Mouse (Mus musculus) hindbrain, embryonic 15.5 days (tissue): ENCODE measurements at regions not wholly inside any gene's neighbourhood (a gene's known extent, or its start where the extent isn't known, plus 50 kb on each side); places are given as distances from the start of the nearest gene placed in this dataset.

Experiments used
- ATAC-seq: fragments of 200-750 bp; cut with Nextera tagmentation; 2 replicates; pipeline ENCODE4 v1.8.0; 2017; ENCODE audit warnings: low read depth, moderate number of reproducible peaks, moderate TSS enrichment; ENCODE audit not compliant: low FRiP score
- H3K27ac ChIP-seq: fragments of 300-500 bp; sonication (generic); replicated peaks from 2 replicates; pipeline ENCODE4 v1.5.1; 2015; ENCODE audit warnings: mild to moderate bottlenecking, inconsistent platforms
- H3K27me3 ChIP-seq: fragments of 300-500 bp; sonication (generic); 2 replicates; pipeline ENCODE4 v1.6.1; 2015; ENCODE audit warnings: control low read depth, inconsistent platforms
- H3K36me3 ChIP-seq: fragments of 300-500 bp; sonication (generic); 2 replicates; pipeline ENCODE4 v1.6.1; 2015; ENCODE audit warnings: control low read depth, inconsistent platforms
- H3K4me1 ChIP-seq: fragments of 300-500 bp; sonication (generic); replicated peaks from 2 replicates; pipeline ENCODE4 v1.6.1; 2015; ENCODE audit warnings: control low read depth, inconsistent platforms
- H3K4me2 ChIP-seq: fragments of 300-500 bp; sonication (generic); 2 replicates; pipeline ENCODE4 v1.6.1; 2015; ENCODE audit warnings: moderate library complexity, mild to moderate bottlenecking, inconsistent platforms
- H3K4me3 ChIP-seq: fragments of 300-500 bp; sonication (generic); 2 replicates; pipeline ENCODE4 v1.5.1; 2015; ENCODE audit warnings: mild to moderate bottlenecking, inconsistent platforms
- H3K9ac ChIP-seq: fragments of 300-500 bp; sonication (generic); 2 replicates; pipeline ENCODE4 v1.6.1; 2015; ENCODE audit warnings: inconsistent platforms
- H3K9me3 ChIP-seq: fragments of 300-500 bp; sonication (generic); 2 replicates; pipeline ENCODE4 v1.6.1; 2016; ENCODE audit warnings: control low read depth, inconsistent platforms
- WGBS: fragments of 180-500 bp; shearing (Covaris S2); methylation state at CpG from one replicate; pipeline ENCODE4 v1.1.7; 2015; 5-methylcytosine and 5-hydroxymethylcytosine counted together

DNA sequence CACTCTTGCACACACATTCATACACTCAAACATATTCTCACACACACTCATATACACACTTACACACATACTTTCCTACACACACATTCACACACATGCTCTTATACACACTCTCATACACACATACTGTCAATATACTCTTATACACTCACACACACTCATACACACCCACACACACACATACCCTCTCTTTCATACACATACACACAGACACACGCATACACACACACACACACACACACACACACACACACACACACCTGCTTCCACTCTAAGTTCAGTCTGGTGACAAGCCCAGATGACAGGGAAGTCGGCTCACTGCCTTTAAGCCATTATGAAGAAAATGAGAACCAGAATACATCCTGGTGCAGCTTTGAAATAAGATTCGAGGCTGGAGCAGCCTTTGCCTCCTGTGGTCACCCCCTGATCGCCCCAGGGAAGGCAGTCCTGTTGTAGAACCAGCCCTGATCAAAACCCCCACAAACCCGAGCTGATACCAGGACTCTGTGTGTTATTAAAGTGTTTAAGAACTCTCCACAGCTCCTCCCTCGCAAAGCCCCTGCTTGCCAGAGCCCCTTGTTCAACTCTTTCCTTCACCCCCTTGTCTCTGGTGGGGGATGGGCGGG, 230.3 kb downstream of the Tle3 start:
- H3K9ac ChIP-seq = no peak overlapping the region
- no peak overlapping the region for H3K4me2 ChIP-seq
- no peaks in the 10 kb centered on the region for H3K27me3 ChIP-seq
- peaks cover 13% of the 10 kb centered on the region for H3K4me1 ChIP-seq
- no peak for ATAC-seq
- H3K27ac ChIP-seq = no peak overlapping the region
- no peaks in the 10 kb centered on the region for H3K36me3 ChIP-seq
- no peak overlapping the region for H3K4me3 ChIP-seq
- 48% methylated on average over 7 of the region's 7 CpGs for WGBS
- H3K9me3 ChIP-seq = no peaks in the 10 kb centered on the region

DNA sequence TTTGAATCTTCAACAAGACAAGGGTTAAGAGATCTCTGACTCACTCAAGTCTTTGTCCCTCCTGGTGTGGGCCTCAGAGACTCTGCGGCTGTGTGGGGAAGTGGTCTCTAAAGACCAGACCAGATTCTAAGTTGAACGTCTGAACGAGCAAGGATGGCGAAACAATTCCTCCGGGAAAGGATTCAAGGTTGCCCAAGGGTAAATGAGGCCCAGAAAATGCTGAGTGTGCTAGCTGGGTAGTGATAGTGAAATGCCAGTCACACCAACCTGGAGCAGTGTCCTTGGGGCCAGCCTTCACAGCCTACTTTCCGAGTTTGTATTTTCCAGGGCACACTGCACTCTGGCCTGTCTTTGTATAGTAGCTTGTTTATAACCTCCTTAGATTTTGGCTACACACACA, 229.7 kb downstream of the Tle3 start:
- no peaks in the 10 kb centered on the region for H3K36me3 ChIP-seq
- no peak for ATAC-seq
- H3K27ac ChIP-seq = no peak overlapping the region
- H3K4me3 ChIP-seq = no peak overlapping the region
- 62% methylated on average over 6 of the region's 6 CpGs for WGBS
- H3K4me1 ChIP-seq = peaks cover 17% of the 10 kb centered on the region
- H3K27me3 ChIP-seq = no peaks in the 10 kb centered on the region
- no peaks in the 10 kb centered on the region for H3K9me3 ChIP-seq
- H3K4me2 ChIP-seq = no peak overlapping the region
- H3K9ac ChIP-seq = no peak overlapping the region

GRCm38 (mm10) chr9:61597287-61597686, 225.1 kb downstream of the Tle3 start:
- 33% methylated on average over 7 of the region's 7 CpGs for WGBS
- H3K36me3 ChIP-seq = no peaks in the 10 kb centered on the region
- no peaks in the 10 kb centered on the region for H3K9me3 ChIP-seq
- no peak overlapping the region for H3K9ac ChIP-seq
- H3K4me2 ChIP-seq = no peak overlapping the region
- no peak overlapping the region for H3K27ac ChIP-seq
- no peak for ATAC-seq
- H3K4me1 ChIP-seq = peaks cover 12% of the 10 kb centered on the region; the same call in 1 of the 2 replicates
- no peaks in the 10 kb centered on the region for H3K27me3 ChIP-seq
- H3K4me3 ChIP-seq = no peak overlapping the region

GRCm38 (mm10) chr9:61596410-61597108, 224.4 kb downstream of the Tle3 start:
- Histone ChIP-seq H3K27ac (no peak overlapping the region), H3K27me3 (no peaks in the 10 kb centered on the region), H3K36me3 (no peaks in the 10 kb centered on the region), H3K4me3 (no peak overlapping the region), H3K4me1 (peaks cover 12% of the 10 kb centered on the region; the same call in 1 of the 2 replicates), H3K4me2 (no peak overlapping the region), H3K9ac (no peak overlapping the region), H3K9me3 (no peaks in the 10 kb centered on the region)
- 48% methylated on average over 17 of the region's 17 CpGs for WGBS
- ATAC-seq = no peak

DNA sequence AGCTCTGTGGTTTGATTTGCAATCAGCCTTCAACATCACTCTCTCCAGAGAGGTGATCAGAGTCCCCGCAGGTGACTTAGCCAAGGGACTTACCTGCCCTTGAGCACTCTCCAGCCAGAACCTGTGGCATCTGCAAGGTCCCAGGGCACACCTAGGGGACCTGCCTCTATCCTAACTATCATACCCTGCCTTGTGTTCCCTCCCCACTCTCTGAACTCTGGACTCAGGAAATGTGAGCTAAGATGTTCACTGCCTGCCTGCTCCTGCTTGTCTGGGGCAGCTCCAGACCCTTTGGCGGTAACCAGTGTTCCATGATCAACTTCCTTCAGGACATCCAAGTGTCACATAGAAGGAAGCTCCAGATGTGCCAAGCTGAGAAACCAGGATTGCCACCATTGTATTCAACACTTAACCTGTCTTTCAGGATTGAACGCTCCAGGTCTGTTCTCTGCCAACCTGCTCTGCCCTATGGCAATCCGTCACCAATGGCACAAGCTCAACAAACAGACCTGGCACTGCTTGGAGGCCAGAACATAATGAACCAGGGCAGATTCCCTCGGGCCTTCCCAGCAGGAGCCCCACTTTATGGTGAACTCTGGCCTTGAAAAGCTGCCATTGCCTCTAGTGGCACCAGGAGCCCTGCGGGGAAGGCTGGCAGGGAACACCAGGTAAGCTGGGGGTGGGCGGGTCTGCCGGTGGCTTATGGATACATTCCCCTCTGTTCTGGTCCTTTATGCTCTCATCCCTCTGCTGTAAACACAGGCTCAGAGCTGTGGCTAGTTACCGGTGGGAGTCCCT, 223.2 kb downstream of the Tle3 start:
- Histone ChIP-seq H3K9ac (no peak overlapping the region), H3K36me3 (no peaks in the 10 kb centered on the region), H3K9me3 (no peaks in the 10 kb centered on the region), H3K27me3 (no peaks in the 10 kb centered on the region), H3K4me3 (no peak overlapping the region), H3K4me1 (peaks cover 12% of the 10 kb centered on the region; the same call in 1 of the 2 replicates), H3K4me2 (no peak overlapping the region), H3K27ac (no peak overlapping the region)
- WGBS = 69% methylated on average over 9 of the region's 9 CpGs
- no peak for ATAC-seq

DNA sequence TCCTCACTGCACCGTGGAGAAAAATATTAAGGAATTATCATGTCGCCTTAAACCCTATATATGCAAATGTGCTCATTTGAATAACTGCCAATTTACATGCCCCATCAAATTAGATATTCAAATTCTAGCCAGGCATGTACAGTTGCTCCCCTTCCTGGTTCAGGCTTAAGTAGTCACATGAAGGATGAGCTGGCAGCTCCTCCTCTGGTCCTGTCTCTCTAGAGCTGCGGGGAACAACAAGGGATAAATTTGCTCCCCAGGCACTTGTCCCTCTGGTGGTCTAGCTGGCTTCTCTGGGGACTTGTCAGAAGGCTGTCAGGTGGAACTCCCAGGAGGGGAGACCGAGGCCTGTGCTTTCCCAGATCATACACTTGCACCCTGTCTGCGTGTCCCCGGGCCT, 221.8 kb downstream of the Tle3 start:
- 48% methylated on average over 6 of the region's 6 CpGs for WGBS
- Histone ChIP-seq H3K36me3 (no peaks in the 10 kb centered on the region), H3K27ac (no peak overlapping the region), H3K4me1 (peaks cover 12% of the 10 kb centered on the region; the same call in 1 of the 2 replicates), H3K9ac (no peak overlapping the region), H3K4me3 (no peak overlapping the region), H3K4me2 (no peak overlapping the region), H3K9me3 (no peaks in the 10 kb centered on the region), H3K27me3 (no peaks in the 10 kb centered on the region)
- no peak for ATAC-seq

DNA sequence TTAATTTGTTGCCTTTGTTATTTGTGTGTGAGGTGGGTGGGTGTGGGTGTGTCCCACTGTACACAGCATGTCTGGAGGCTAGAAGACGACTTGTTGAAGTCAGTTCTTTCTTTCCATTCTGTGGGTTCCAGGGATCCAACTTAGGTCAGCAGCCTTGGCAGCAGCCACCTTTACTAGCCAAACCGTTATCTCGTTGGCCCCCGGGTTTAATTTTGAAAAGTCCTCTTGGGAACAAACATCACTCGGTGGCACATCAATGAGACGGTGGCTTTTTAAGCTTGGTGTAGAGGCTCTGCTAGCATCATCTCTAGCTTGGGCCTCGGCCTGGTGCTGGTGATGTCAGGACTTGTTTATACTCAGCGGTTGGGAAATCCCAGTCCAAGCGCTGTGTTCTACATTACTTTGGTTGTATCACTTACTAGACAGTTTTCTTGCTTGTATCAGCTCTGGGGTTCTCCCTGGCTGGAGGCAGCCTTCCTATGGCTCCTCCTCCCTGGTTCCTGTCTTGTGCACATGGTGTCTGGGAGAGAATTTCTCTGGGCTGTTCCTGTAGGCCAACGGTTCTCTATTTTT, 217.6 kb downstream of the Tle3 start:
- no peak overlapping the region for H3K27ac ChIP-seq
- H3K36me3 ChIP-seq = no peaks in the 10 kb centered on the region
- H3K27me3 ChIP-seq = 0 out of 2 replicates have a peak, but pooled peaks cover 3% of the 10 kb centered on the region
- peaks cover 6% of the 10 kb centered on the region; the same call in 1 of the 2 replicates for H3K4me1 ChIP-seq
- 92% methylated on average over 10 of the region's 10 CpGs for WGBS
- H3K4me3 ChIP-seq = no peak overlapping the region
- ATAC-seq = no peak
- H3K9ac ChIP-seq = no peak overlapping the region
- no peak overlapping the region for H3K4me2 ChIP-seq
- H3K9me3 ChIP-seq = no peaks in the 10 kb centered on the region

- H3K4me2 ChIP-seq = no peak overlapping the region
- 29% methylated on average over 21 of the region's 21 CpGs for WGBS
- no peak overlapping the region for H3K4me3 ChIP-seq
- no peak overlapping the region for H3K9ac ChIP-seq
- H3K9me3 ChIP-seq = no peaks in the 10 kb centered on the region
- no peaks in the 10 kb centered on the region for H3K36me3 ChIP-seq
- 0 out of 2 replicates have a peak, but pooled peaks cover under 1% of the 10 kb centered on the region for H3K27me3 ChIP-seq
- peaks cover 14% of the 10 kb centered on the region for H3K4me1 ChIP-seq
- ATAC-seq = peak; percentile 83; the same call in 1 of the 2 replicates
- peak overlapping the region; percentile 45 for H3K27ac ChIP-seq
Observed at GRCm38 (mm10) chr9:61583281-61584072, 211.3 kb downstream of the Tle3 start.

DNA sequence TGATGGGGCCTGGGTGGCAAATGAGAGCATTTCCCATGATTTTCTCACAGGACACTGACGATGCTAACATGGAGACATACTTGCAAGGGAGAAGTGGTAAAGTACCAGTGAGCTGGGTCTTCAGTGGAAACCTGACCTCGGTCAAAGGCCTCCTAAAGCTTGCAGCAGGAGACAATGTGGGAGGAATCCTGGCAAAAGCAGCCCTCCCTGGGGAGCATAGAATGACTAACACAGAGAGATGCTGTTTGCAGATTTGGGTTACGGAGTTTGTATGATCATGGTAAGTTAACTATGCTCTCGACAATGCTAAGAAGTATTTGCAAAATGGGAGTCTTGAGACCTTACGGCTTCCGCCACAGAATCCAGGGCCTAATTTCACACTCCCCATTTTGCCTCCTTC, 208.9 kb downstream of the Tle3 start:
- WGBS = 86% methylated on average over 6 of the region's 6 CpGs
- Histone ChIP-seq H3K27ac (no peak overlapping the region), H3K4me1 (peaks cover 14% of the 10 kb centered on the region), H3K4me3 (no peak overlapping the region), H3K9me3 (no peaks in the 10 kb centered on the region), H3K9ac (no peak overlapping the region), H3K4me2 (no peak overlapping the region), H3K27me3 (no peaks in the 10 kb centered on the region), H3K36me3 (no peaks in the 10 kb centered on the region)
- no peak for ATAC-seq

DNA sequence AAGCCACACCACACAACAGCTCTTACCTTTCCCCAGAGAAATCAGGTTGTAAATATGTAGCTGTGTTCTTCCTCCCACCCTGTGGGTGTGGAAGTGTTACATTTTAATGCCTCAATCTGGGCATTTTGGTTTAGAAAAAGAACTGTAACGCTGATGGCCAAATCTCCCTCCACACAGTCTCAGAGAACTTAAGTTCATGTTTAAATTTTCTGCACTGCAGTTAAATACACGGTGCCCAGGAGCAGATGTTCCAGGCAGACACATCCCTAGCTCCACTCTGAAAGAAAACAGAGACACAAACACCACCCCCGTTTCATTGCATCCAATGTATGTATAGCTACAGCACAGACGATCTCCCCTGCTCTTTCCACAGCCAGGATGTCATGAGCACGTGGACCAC, 206.1 kb downstream of the Tle3 start:
- no peak overlapping the region for H3K4me3 ChIP-seq
- peaks cover 14% of the 10 kb centered on the region for H3K4me1 ChIP-seq
- H3K9ac ChIP-seq = no peak overlapping the region
- H3K9me3 ChIP-seq = no peaks in the 10 kb centered on the region
- WGBS = 73% methylated on average over 5 of the region's 5 CpGs
- H3K27me3 ChIP-seq = no peaks in the 10 kb centered on the region
- H3K27ac ChIP-seq = no peak overlapping the region
- no peaks in the 10 kb centered on the region for H3K36me3 ChIP-seq
- H3K4me2 ChIP-seq = no peak overlapping the region
- no peak for ATAC-seq

- Histone ChIP-seq H3K9ac (no peak overlapping the region), H3K27ac (peak overlapping the region; percentile 78), H3K36me3 (no peaks in the 10 kb centered on the region), H3K27me3 (no peaks in the 10 kb centered on the region), H3K4me3 (no peak overlapping the region), H3K4me1 (peaks cover 18% of the 10 kb centered on the region), H3K9me3 (no peaks in the 10 kb centered on the region), H3K4me2 (peak overlapping the region; percentile 32)
- peak; percentile 86 for ATAC-seq
- 15% methylated on average over 21 of the region's 21 CpGs for WGBS
Observed at GRCm38 (mm10) chr9:61573634-61574359, 201.6 kb downstream of the Tle3 start.
